Mouse (Mus musculus) CH12.LX (cell line): ENCODE data around the gene Slc9a4.

ENCODE experiments used
- CTCF ChIP-seq, 2 experiments: IDR thresholded peaks in 1 of 2; conservative IDR thresholded peaks in 1 of 2; 2 replicates each; pipeline ENCODE4 v1.5.1; 2011 to 2012; ENCODE audit warnings: low read depth in 2 of 2, low read length in 2 of 2, improper control_type of control experiment in 1 of 2, inconsistent platforms in 1 of 2, mild to moderate bottlenecking in 1 of 2, moderate library complexity in 1 of 2
- ETS1 ChIP-seq: conservative IDR thresholded peaks from 2 replicates; pipeline ENCODE4 v1.6.1; 2012; ENCODE audit warnings: low read depth, mild to moderate bottlenecking, inconsistent platforms, low read length, improper control_type of control experiment, moderate library complexity
- MAFK ChIP-seq: IDR thresholded peaks from 2 replicates; pipeline ENCODE4 v1.6.1; 2011; ENCODE audit warnings: low read length, improper control_type of control experiment; ENCODE audit not compliant: insufficient replicate concordance
- MAX ChIP-seq: IDR thresholded peaks from 2 replicates; pipeline ENCODE4 v1.6.1; 2011; ENCODE audit warnings: low read length, improper control_type of control experiment
- MEF2A ChIP-seq: IDR thresholded peaks from 2 replicates; pipeline ENCODE4 v1.6.1; 2014; ENCODE audit warnings: low read depth, mild to moderate bottlenecking, inconsistent platforms, low read length, improper control_type of control experiment, borderline replicate concordance
- MXI1 ChIP-seq: IDR thresholded peaks from 2 replicates; pipeline ENCODE4 v1.6.1; 2011; ENCODE audit warnings: mild to moderate bottlenecking, low read depth, low read length, improper control_type of control experiment
- MYC ChIP-seq: IDR thresholded peaks from 2 replicates; pipeline ENCODE4 v1.6.1; 2011; ENCODE audit warnings: low read depth, mild to moderate bottlenecking, improper control_type of control experiment, low read length
- NELFE ChIP-seq: IDR thresholded peaks from 2 replicates; pipeline ENCODE4 v1.6.1; 2011; ENCODE audit warnings: low read depth, low read length, improper control_type of control experiment
- POLR2A ChIP-seq: IDR thresholded peaks from 2 replicates; pipeline ENCODE4 v1.6.1; 2011; ENCODE audit warnings: low read depth, mild to moderate bottlenecking, improper control_type of control experiment, low read length
- SIN3A ChIP-seq: IDR thresholded peaks from 2 replicates; pipeline ENCODE4 v1.6.1; 2012; ENCODE audit warnings: low read length, improper control_type of control experiment, inconsistent platforms
- TCF12 ChIP-seq: IDR thresholded peaks from 2 replicates; pipeline ENCODE4 v1.6.1; 2014; ENCODE audit warnings: low read depth, mild to moderate bottlenecking, inconsistent platforms, low read length, improper control_type of control experiment
- USF1 ChIP-seq: IDR thresholded peaks from 2 replicates; pipeline ENCODE4 v1.6.1; 2014; ENCODE audit warnings: low read depth, mild to moderate bottlenecking, inconsistent platforms, low read length, improper control_type of control experiment
- ZC3H11A ChIP-seq: IDR thresholded peaks from 2 replicates; pipeline ENCODE4 v1.6.1; 2012; ENCODE audit warnings: low read depth, mild to moderate bottlenecking, inconsistent platforms, low read length, improper control_type of control experiment

GRCm38 (mm10) chr1:40657035-40657434, 77.2 kb downstream of the Slc9a4 start:
- TF ChIP-seq ETS1 (no peak), MAFK (no peak), TCF12 (no peak), USF1 (no peak), SIN3A (no peak), MAX (no peak), MXI1 (no peak), MEF2A (no peak), NELFE (no peak), CTCF (conservative IDR thresholded peaks at IDR 0.05 in 1 of 2, IDR thresholded peaks at IDR 0.05 in 1 of 2; ENCODE audit: low read depth in 2 of 2, low read length in 2 of 2) (no peak), ZC3H11A (no peak), POLR2A (no peak), MYC (no peak)
